Mouse (Mus musculus) erythroblast, embryonic 14.5 days (primary cell): ENCODE results near the gene Tet1. TPM values are rescaled to one million over a fixed set of nuclear protein-coding genes. Genes with fewer than 3 reads are reported as not detected.
"Not testable (repeated sequence)": the region's sequence is repeated elsewhere in the genome, so short reads cannot be mapped to it uniquely, and the experiment has no call there.

Experiments
- H3K27me3 ChIP-seq: 2 replicates; pipeline ENCODE4 v1.6.1; 2012; ENCODE audit warnings: inconsistent platforms; ENCODE audit not compliant: control insufficient read depth
- H3K36me3 ChIP-seq: 2 replicates; pipeline ENCODE4 v1.6.1; 2012; ENCODE audit warnings: mild to moderate bottlenecking, inconsistent platforms; ENCODE audit not compliant: control insufficient read depth
- H3K4me1 ChIP-seq: 2 replicates; pipeline ENCODE4 v1.6.1; 2012; ENCODE audit warnings: inconsistent platforms; ENCODE audit not compliant: control insufficient read depth
- H3K4me3 ChIP-seq: replicated peaks from 2 replicates; pipeline ENCODE3; 2012; ENCODE audit warnings: moderate library complexity, mild to moderate bottlenecking, inconsistent platforms
- H3K9me3 ChIP-seq: 2 replicates; pipeline ENCODE4 v1.6.1; 2012; ENCODE audit warnings: low read length, inconsistent platforms, mixed read lengths; ENCODE audit not compliant: control insufficient read depth
- GATA1 ChIP-seq: IDR thresholded peaks from 2 replicates; pipeline ENCODE4 v1.6.1; 2012; ENCODE audit warnings: low read length, inconsistent platforms, mixed read lengths
- TAL1 ChIP-seq: IDR thresholded peaks from 3 replicates; pipeline ENCODE4 v1.6.1; 2012; ENCODE audit warnings: low read length, inconsistent platforms, mixed read lengths
- polyA plus RNA-seq: library from polyadenylated mRNA; stranded (reverse); fragments of >175 nt; gene quantifications from 2 replicates; pipeline ENCODE4 v1.2.3, GENCODE M21; 2012

Gene Tet1
- polyA plus RNA-seq, 1 experiment, result not detected

GRCm38 (mm10) chr10:62808316-62808715 is 100.5 kb downstream of the Tet1 start:
- H3K4me3 ChIP-seq, result no peak overlapping the region
- H3K36me3 ChIP-seq, result no peaks in the 10 kb centered on the region
- no peaks in the 10 kb centered on the region for H3K27me3 ChIP-seq
- no peak for TF ChIP-seq GATA1
- TF ChIP-seq TAL1, result no peak
- no peaks in the 10 kb centered on the region for H3K9me3 ChIP-seq
- H3K4me1 ChIP-seq, result no peaks in the 10 kb centered on the region

GRCm38 (mm10) chr10:62804106-62804505 is 104.7 kb downstream of the Tet1 start:
- Histone ChIP-seq H3K4me3 (no peak overlapping the region), H3K4me1 (no peaks in the 10 kb centered on the region)

GRCm38 (mm10) chr10:62803296-62803695 is 105.5 kb downstream of the Tet1 start:
- Histone ChIP-seq H3K4me3 (no peak overlapping the region), H3K4me1 (no peaks in the 10 kb centered on the region), H3K9me3 (no peaks in the 10 kb centered on the region), H3K27me3 (no peaks in the 10 kb centered on the region), H3K36me3 (no peaks in the 10 kb centered on the region)
- no peak for TF ChIP-seq GATA1
- no peak for TF ChIP-seq TAL1

More at GRCm38 (mm10) chr10:62804106-62804505, 104.7 kb downstream of the Tet1 start:
- Histone ChIP-seq H3K36me3 (no peaks in the 10 kb centered on the region), H3K9me3 (no peaks in the 10 kb centered on the region), H3K27me3 (no peaks in the 10 kb centered on the region)
- no peak for TF ChIP-seq GATA1
- TF ChIP-seq TAL1, result no peak

GRCm38 (mm10) chr10:62794221-62794620 is 114.6 kb downstream of the Tet1 start:
- no peaks in the 10 kb centered on the region for H3K9me3 ChIP-seq

GRCm38 (mm10) chr10:62793091-62793453 is 115.7 kb downstream of the Tet1 start:
- H3K9me3 ChIP-seq, result no peaks in the 10 kb centered on the region
- TF ChIP-seq GATA1, result no peak
- TF ChIP-seq TAL1, result no peak
- peaks cover 25% of the 10 kb centered on the region for H3K36me3 ChIP-seq
- H3K4me1 ChIP-seq, result peaks cover 26% of the 10 kb centered on the region
- H3K27me3 ChIP-seq, result no peaks in the 10 kb centered on the region
- peak overlapping the region; percentile 97 for H3K4me3 ChIP-seq

More at GRCm38 (mm10) chr10:62794221-62794620, 114.6 kb downstream of the Tet1 start:
- no peak for TF ChIP-seq TAL1
- TF ChIP-seq GATA1, result no peak
- Histone ChIP-seq H3K36me3 (peaks cover 14% of the 10 kb centered on the region), H3K4me1 (peaks cover 26% of the 10 kb centered on the region), H3K27me3 (no peaks in the 10 kb centered on the region), H3K4me3 (no peak overlapping the region)

GRCm38 (mm10) chr10:62792177-62793090 is 116.4 kb downstream of the Tet1 start, which contains the start of gene Ccar1:
Ccar1 (minus strand) TSS chr10:62792286.
- H3K27me3 ChIP-seq, result no peaks in the 10 kb centered on the region
- H3K36me3 ChIP-seq, result peaks cover 31% of the 10 kb centered on the region
- no peak for TF ChIP-seq GATA1
- no peak for TF ChIP-seq TAL1
- H3K4me3 ChIP-seq, result peak within 1 kb of the TSS; percentile 97
- peaks cover 26% of the 10 kb centered on the region for H3K4me1 ChIP-seq
- H3K9me3 ChIP-seq, result no peaks in the 10 kb centered on the region

- Histone ChIP-seq H3K36me3 (peaks cover 40% of the 10 kb centered on the region), H3K4me1 (peaks cover 26% of the 10 kb centered on the region), H3K27me3 (no peaks in the 10 kb centered on the region), H3K4me3 (peak overlapping the region; percentile 97), H3K9me3 (no peaks in the 10 kb centered on the region)
- TF ChIP-seq GATA1, result no peak
- no peak for TF ChIP-seq TAL1
Measured at GRCm38 (mm10) chr10:62791251-62792176, 117.3 kb downstream of the Tet1 start.

- peaks cover 98% of the 10 kb centered on the region for H3K36me3 ChIP-seq
- H3K27me3 ChIP-seq, H3K4me3 ChIP-seq, H3K9me3 ChIP-seq, H3K4me1 ChIP-seq: not testable (repeated sequence)
Measured at GRCm38 (mm10) chr10:62781776-62782175, 127.0 kb downstream of the Tet1 start.

Other genes starting within 250 kb of the Tet1 start
- gene Stox1, start 182.9 kb downstream of the Tet1 start, polyA plus RNA-seq, result not detected in 2 replicates
- gene Ccar1, start 116.7 kb downstream of the Tet1 start, polyA plus RNA-seq, result 0.51 and 0.70 TPM in 2 replicates
- gene Slc25a16, start 11.6 kb upstream of the Tet1 start, polyA plus RNA-seq, result 0.33 and 0.58 TPM in 2 replicates
- gene Dna2, start 38.0 kb upstream of the Tet1 start, polyA plus RNA-seq, result 1.0 and 1.6 TPM in 2 replicates
- gene Rufy2, start 71.2 kb upstream of the Tet1 start, polyA plus RNA-seq, result not detected in 2 replicates
- gene Hnrnph3, start 115.2 kb upstream of the Tet1 start, polyA plus RNA-seq, result 2.2 and 2.4 TPM in 2 replicates
- not detected in 2 replicates for gene Pbld2, start 115.3 kb upstream of the Tet1 start, polyA plus RNA-seq
- gene Pbld1, start 151.2 kb upstream of the Tet1 start, polyA plus RNA-seq, result not detected in 2 replicates
- not detected in 2 replicates for gene Atoh7, start 190.7 kb upstream of the Tet1 start, polyA plus RNA-seq